Mouse (Mus musculus) E14TG2a.4 (cell line): Measurements from ENCODE around the gene Nodal.

Experiments used
- CTCF ChIP-seq: conservative IDR thresholded peaks from 2 replicates; pipeline ENCODE4 v1.5.1; 2014; ENCODE audit warnings: low read length
- POU5F1 ChIP-seq: IDR thresholded peaks from 2 replicates; pipeline ENCODE4 v1.6.1; 2014; ENCODE audit warnings: low read length, borderline replicate concordance

GRCm38 (mm10) chr10:61398125-61398524 lies 19.6 kb upstream of the Nodal start:
- TF ChIP-seq CTCF (no peak), POU5F1 (no peak)
